In genomic region chr2:157552158-157552886, GRCm38 (mm10) we compare ENCODE assay signal across 12 mouse cellular contexts. TPM values are rescaled to one million over a fixed set of nuclear protein-coding genes. Genes with fewer than 3 reads are reported as not detected.
DNase-seq lines count a peak whose midpoint lies in the region; ATAC-seq lines count a peak whose summit lies in the region.
"Had no signal": no experiment of that assay in that cellular context is flagged by ENCODE, and none has a peak within 500 bp of the region (broad histone marks: within the 10 kb centered on the region; RNA-seq: fewer than 3 reads in every experiment).

No protein-coding gene starts in this region.

- no peak overlapping the region; the same call in 1 of the 2 replicates for H3K27ac ChIP-seq in intestine, embryonic 15.5 days
- no peak overlapping the region for H3K27ac ChIP-seq in stomach, embryonic 15.5 days
- H3K27ac ChIP-seq: neural tube, embryonic 12.5 days had no signal

- no peaks in the 10 kb centered on the region for H3K9me3 ChIP-seq in intestine, embryonic 15.5 days
- no peaks in the 10 kb centered on the region for H3K9me3 ChIP-seq in stomach, embryonic 15.5 days
- H3K9me3 ChIP-seq: neural tube, embryonic 12.5 days had no signal

- peaks cover 17% of the 10 kb centered on the region for H3K4me1 ChIP-seq in intestine, embryonic 15.5 days (replicated peaks)
- peaks cover 3% of the 10 kb centered on the region; the same call in 1 of the 2 replicates for H3K4me1 ChIP-seq in stomach, embryonic 15.5 days

- no peak overlapping the region for H3K4me3 ChIP-seq in intestine, embryonic 15.5 days (replicated peaks)
- H3K4me3 ChIP-seq in stomach, embryonic 15.5 days (replicated peaks): no peak overlapping the region
- H3K4me3 ChIP-seq: erythroblast, embryonic 14.5 days; neural tube, embryonic 12.5 days had no signal

- WGBS in intestine, embryonic 15.5 days: 69% methylated on average over 10 of the region's 10 CpGs
- 66% methylated on average over 10 of the region's 10 CpGs for WGBS in stomach, embryonic 15.5 days

- H3K36me3 ChIP-seq in intestine, embryonic 15.5 days: peaks cover 21% of the 10 kb centered on the region
- peaks cover 12% of the 10 kb centered on the region for H3K36me3 ChIP-seq in stomach, embryonic 15.5 days

- ATAC-seq in intestine, embryonic 15.5 days: peak; percentile 34; the same call in 1 of the 2 replicates
- ATAC-seq in stomach, embryonic 15.5 days (ENCODE audit: insufficient read depth, low FRiP score, low read depth): 0 out of 2 replicates have a peak, but pooled peaks have one; percentile 40
- ATAC-seq: liver, postnatal 0 days had no signal

- H3K9ac ChIP-seq in intestine, embryonic 15.5 days: no peak overlapping the region
- H3K9ac ChIP-seq in stomach, embryonic 15.5 days: no peak overlapping the region
- H3K9ac ChIP-seq: liver, postnatal 0 days; neural tube, embryonic 12.5 days had no signal

- H3K27me3 ChIP-seq in intestine, embryonic 15.5 days (replicated peaks): no peaks in the 10 kb centered on the region
- no peaks in the 10 kb centered on the region for H3K27me3 ChIP-seq in stomach, embryonic 15.5 days (replicated peaks)
- H3K27me3 ChIP-seq: neural tube, embryonic 12.5 days had no signal

- intact Hi-C loops in left cerebral cortex, postnatal 4 days (cut with DNase I): no loop called here
- intact Hi-C loops in left cerebral cortex, postnatal 10 days (cut with DNase I): loop anchor here (5.0 kb wide), 1 partner anchor 70 kb away; no protein-coding TSS in a partner anchor

- peak; percentile 35 for DNase-seq in adrenal gland, postnatal 14 days
- DNase-seq in adrenal gland, postnatal 4 days (ENCODE audit: low spot score in 2 of 2): no peak
- DNase-seq in left cerebral cortex, postnatal 4 days: peak; percentile 61
- no peak for DNase-seq in left cerebral cortex, postnatal 10 days (ENCODE audit: extremely low spot score in 1 of 2, low spot score in 2 of 2)
- no peak for DNase-seq in spleen, adult 18-20 months
- DNase-seq in ovary, postnatal 36 days (ENCODE audit: low spot score): no peak
- DNase-seq: cerebellum, adult 11-12 months; liver, postnatal 0 days had no signal

- no peak overlapping the region for H3K4me2 ChIP-seq in intestine, embryonic 15.5 days (replicated peaks)
- no peak overlapping the region for H3K4me2 ChIP-seq in stomach, embryonic 15.5 days
- H3K4me2 ChIP-seq: neural tube, embryonic 12.5 days had no signal

RNA-seq across cellular contexts. Expression of gene Nnat, which starts 7.6 kb away (rescaled TPM):
- 158 TPM in 2 replicates for total RNA-seq in adrenal gland, postnatal 14 days (2021)
- total RNA-seq in adrenal gland, postnatal 4 days (2021): 100 to 1,000 TPM; 380 to 391 TPM
- total RNA-seq in left cerebral cortex, postnatal 4 days (2021): 1,000 to 10,000 TPM; 1,316 to 1,920 TPM
- 100 to 1,000 TPM; 562 to 692 TPM for total RNA-seq in left cerebral cortex, postnatal 10 days (2021)
- polyA plus RNA-seq in intestine, embryonic 15.5 days (2015; fragmentation: Nextera tagmentation; extraction: Ambion mirVana): 428 and 457 TPM in 2 replicates
- polyA plus RNA-seq in stomach, embryonic 15.5 days (2015; fragmentation: Nextera tagmentation; extraction: Ambion mirVana): 404 and 410 TPM in 2 replicates

RNA-seq across cellular contexts. Expression of gene Blcap, which starts 18.8 kb away (rescaled TPM):
- total RNA-seq in adrenal gland, postnatal 14 days (2021): 75.2 and 77.9 TPM in 2 replicates
- 100 to 1,000 TPM; 103 to 104 TPM for total RNA-seq in adrenal gland, postnatal 4 days (2021)
- 100 to 1,000 TPM; 161 to 182 TPM for total RNA-seq in left cerebral cortex, postnatal 4 days (2021)
- 100 to 1,000 TPM; 136 TPM for total RNA-seq in left cerebral cortex, postnatal 10 days (2021)
- 39.2 and 40.9 TPM in 2 replicates for polyA plus RNA-seq in intestine, embryonic 15.5 days (2015; fragmentation: Nextera tagmentation; extraction: Ambion mirVana)
- 40.4 and 44.3 TPM in 2 replicates for polyA plus RNA-seq in stomach, embryonic 15.5 days (2015; fragmentation: Nextera tagmentation; extraction: Ambion mirVana)

Comparison
In these comparisons a context has a peak if more than half of its experiments do, and no peak if none do; other contexts are left out.
1. DNase-seq: peak in adrenal gland, postnatal 14 days (single experiment) and left cerebral cortex, postnatal 4 days (single experiment); none in adrenal gland, postnatal 4 days (0 of 2), left cerebral cortex, postnatal 10 days (0 of 2), spleen, adult 18-20 months (0 of 2) and ovary, postnatal 36 days (single experiment).